Mouse (Mus musculus) E14TG2a.4 (cell line): ENCODE data around the gene Npnt.

Experiments used
- CTCF ChIP-seq: conservative IDR thresholded peaks from 2 replicates; pipeline ENCODE4 v1.5.1; 2014; ENCODE audit warnings: low read length
- NANOG ChIP-seq: IDR thresholded peaks from 2 replicates; pipeline ENCODE4 v1.6.1; 2014; ENCODE audit warnings: borderline replicate concordance, low read length, mixed read lengths

GRCm38 (mm10) chr3:132929866-132930265, 20.2 kb downstream of the Npnt start:
- TF ChIP-seq CTCF = no peak
- TF ChIP-seq NANOG = no peak
